Mouse (Mus musculus) bone marrow, adult 2 months (tissue): ENCODE measurements around the gene Bcl2a1d.
"Not testable (repeated sequence)": the region's sequence is repeated elsewhere in the genome, so short reads cannot be mapped to it uniquely, and the experiment has no call there.

Experiments used
- CTCF ChIP-seq: fragments of 200-500 bp; IDR thresholded peaks from 2 replicates; pipeline ENCODE4 v1.5.1; 2011; ENCODE audit warnings: low read length, control low read depth; ENCODE audit not compliant: control insufficient read depth, insufficient read depth
- POLR2A ChIP-seq: fragments of 200-500 bp; IDR thresholded peaks from 2 replicates; pipeline ENCODE4 v1.6.1; 2011; ENCODE audit warnings: low read depth, mild to moderate bottlenecking, control low read depth, low read length, borderline replicate concordance; ENCODE audit not compliant: control insufficient read depth

GRCm38 (mm10) chr9:88770239-88770638 is 38.5 kb upstream of the Bcl2a1d start:
- not testable (repeated sequence) for TF ChIP-seq CTCF, POLR2A
